In genomic region chr14:22578224-22578623, GRCm38 (mm10) we compare ENCODE assay signal across 9 mouse cellular contexts.
DNase-seq lines count a peak whose midpoint lies in the region; ATAC-seq lines count a peak whose summit lies in the region.
"Had no signal": no experiment of that assay in that cellular context is flagged by ENCODE, and none has a peak within 500 bp of the region (broad histone marks: within the 10 kb centered on the region; RNA-seq: fewer than 3 reads in every experiment).

No protein-coding gene starts in this region.

- intact Hi-C loops in heart, postnatal 36 days (cut with DNase I), result loop anchor here (1.0 to 10.0 kb wide), 5 partner anchors 469 to 949 kb away; no protein-coding TSS in a partner anchor

- DNase-seq in ES-CJ7 (ENCODE audit: low read depth, low spot score), result peak; percentile 64
- peak; percentile 8 for DNase-seq in c-Kit-positive CD71-positive TER-119-negative erythroid progenitor cells, embryonic 14.5 days (ENCODE audit: low read depth)
- DNase-seq in heart, postnatal 36 days, result peak; percentile 81 to 87
- DNase-seq in layer of hippocampus, adult 18-20 months (ENCODE audit: low spot score in 2 of 2), result peak; percentile 75 to 95
- peak; percentile 88 for DNase-seq in ovary, postnatal 14 days (ENCODE audit: low spot score)
- peak; percentile 31 to 63 for DNase-seq in thymus, postnatal 10 days (ENCODE audit: low spot score in 2 of 2)

- no peaks in the 10 kb centered on the region for H3K36me3 ChIP-seq in forebrain, embryonic 15.5 days
- H3K36me3 ChIP-seq in lung, embryonic 16.5 days (ENCODE audit: control insufficient read depth, insufficient read depth, low read length), result no peaks in the 10 kb centered on the region
- H3K36me3 ChIP-seq: limb, embryonic 15.5 days had no signal

- H3K4me1 ChIP-seq in forebrain, embryonic 15.5 days, result peaks cover 16% of the 10 kb centered on the region
- peaks cover 10% of the 10 kb centered on the region for H3K4me1 ChIP-seq in lung, embryonic 16.5 days (replicated peaks; ENCODE audit: control insufficient read depth, insufficient read depth, low read length)

- peak overlapping the region; percentile 28 for H3K4me2 ChIP-seq in forebrain, embryonic 15.5 days (replicated peaks)
- H3K4me2 ChIP-seq in lung, embryonic 16.5 days (ENCODE audit: low read depth, low read length), result peak overlapping the region; percentile 41
- H3K4me2 ChIP-seq: limb, embryonic 15.5 days had no signal

- WGBS in forebrain, embryonic 15.5 days, result 16% methylated on average over 6 of the region's 6 CpGs
- WGBS in lung, embryonic 16.5 days, result 16% methylated on average over 6 of the region's 6 CpGs

- no peaks in the 10 kb centered on the region for H3K9me3 ChIP-seq in forebrain, embryonic 15.5 days
- H3K9me3 ChIP-seq in lung, embryonic 16.5 days (ENCODE audit: control insufficient read depth, low read length), result no peaks in the 10 kb centered on the region
- H3K9me3 ChIP-seq: limb, embryonic 15.5 days had no signal

- ATAC-seq in forebrain, embryonic 15.5 days (replicated peaks), result peak; percentile 40; the same call in 1 of the 2 replicates
- peak; percentile 37 for ATAC-seq in lung, embryonic 16.5 days (ENCODE audit: low read depth)

- H3K4me3 ChIP-seq in forebrain, embryonic 15.5 days, result no peak overlapping the region
- peak overlapping the region; percentile 15; the same call in 1 of the 2 replicates for H3K4me3 ChIP-seq in lung, embryonic 16.5 days (ENCODE audit: low read length)
- H3K4me3 ChIP-seq: limb, embryonic 15.5 days had no signal

- no peak overlapping the region for H3K9ac ChIP-seq in forebrain, embryonic 15.5 days (replicated peaks)
- H3K9ac ChIP-seq in lung, embryonic 16.5 days (ENCODE audit: low read length), result no peak overlapping the region
- H3K9ac ChIP-seq: limb, embryonic 15.5 days had no signal

- peaks cover 13% of the 10 kb centered on the region for H3K27me3 ChIP-seq in forebrain, embryonic 15.5 days
- no peaks in the 10 kb centered on the region for H3K27me3 ChIP-seq in lung, embryonic 16.5 days (ENCODE audit: control insufficient read depth, insufficient read depth, low read depth, low read length)

- no peak overlapping the region for H3K27ac ChIP-seq in forebrain, embryonic 15.5 days (replicated peaks)
- no peak overlapping the region for H3K27ac ChIP-seq in lung, embryonic 16.5 days (ENCODE audit: low read length)
- H3K27ac ChIP-seq: limb, embryonic 15.5 days had no signal

Comparison
In these comparisons a context has a peak if more than half of its experiments do, and no peak if none do; other contexts are left out.
1. DNase-seq: peak in every context shown above with its lines; median percentile 88 in ovary, postnatal 14 days; 85 in layer of hippocampus, adult 18-20 months; 84 in heart, postnatal 36 days; 64 in ES-CJ7; 47 in thymus, postnatal 10 days; 8 in c-Kit-positive CD71-positive TER-119-negative erythroid progenitor cells, embryonic 14.5 days.